Mouse (Mus musculus) urinary bladder, postnatal 10 days (tissue): ENCODE measurements around the gene Atf6b.

Experiments
- DNase-seq: peaks from one replicate; pipeline ENCODE4 v3.0.0; 2022; ENCODE audit warnings: low spot score

Gene Atf6b

DNA sequence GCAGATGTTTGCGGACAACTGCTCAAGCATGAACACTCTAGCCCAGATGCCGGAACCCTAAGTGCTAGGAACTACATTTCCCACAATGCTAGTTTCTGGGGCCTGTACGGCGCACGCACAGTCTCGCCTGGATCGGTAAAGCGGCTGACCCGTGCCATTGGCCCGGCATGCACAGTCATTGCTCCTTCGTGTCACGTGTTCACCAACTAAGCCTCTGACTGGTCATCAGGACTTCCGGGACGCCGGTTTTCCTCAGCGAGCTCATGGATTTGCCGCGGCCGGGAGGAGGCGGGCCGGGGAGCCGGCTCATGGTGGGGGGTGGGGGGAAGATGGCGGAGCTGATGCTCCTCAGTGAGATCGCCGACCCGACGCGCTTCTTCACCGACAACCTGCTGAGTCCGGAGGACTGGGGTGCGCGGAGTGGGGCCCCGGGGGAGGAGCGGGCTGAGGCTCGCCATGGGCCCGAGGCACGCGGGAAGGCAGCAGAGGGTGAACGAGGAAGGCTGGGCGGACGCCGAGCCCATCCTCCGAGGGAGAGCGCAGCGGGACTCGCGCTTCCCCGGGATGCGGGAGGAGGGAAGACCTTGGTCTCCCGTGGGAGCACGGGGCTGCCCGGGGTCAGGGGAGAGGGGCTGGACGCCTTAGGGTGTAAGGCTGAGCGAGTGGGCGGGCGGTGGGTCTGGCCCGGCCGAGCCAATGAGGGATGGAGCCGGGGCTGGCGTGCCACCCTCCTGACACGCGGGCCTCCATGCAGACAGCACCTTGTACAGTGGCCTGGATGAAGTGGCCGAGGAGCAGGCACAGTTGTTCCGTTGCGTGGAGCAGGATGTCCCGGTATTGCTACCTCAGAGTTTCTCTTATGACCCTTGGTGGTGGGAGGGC is at the start of gene Atf6b:
TSS of gene Atf6b (plus strand) at position 241 of the 882 bp plus-strand sequence.
- peak; percentile 85 for DNase-seq

DNA sequence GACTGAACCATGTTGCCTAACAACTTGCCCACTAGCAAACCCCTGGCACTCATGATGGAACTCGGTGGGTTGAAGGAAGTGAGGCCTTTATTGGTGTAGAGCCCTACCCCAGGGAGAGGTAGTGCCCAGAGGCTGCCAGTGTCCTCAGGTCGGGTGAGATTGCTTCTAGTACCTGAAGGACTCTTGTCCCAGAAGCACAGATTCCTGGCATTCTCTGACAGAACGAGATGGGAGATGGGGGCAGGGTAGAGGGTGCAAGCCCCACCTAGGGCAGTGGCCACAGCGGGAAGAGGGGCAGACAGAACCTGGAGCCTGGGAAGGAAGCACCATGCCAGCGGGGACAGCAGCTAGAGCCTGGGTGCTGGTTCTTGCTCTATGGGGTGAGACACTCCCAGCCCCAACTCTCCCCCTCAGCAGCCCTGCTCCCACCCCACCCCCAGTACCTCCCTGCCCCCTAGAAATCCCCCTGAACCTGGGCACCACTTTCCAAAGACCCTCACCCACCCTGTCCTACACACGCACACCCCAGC is 49.3 kb upstream of the Atf6b start, which contains the start of gene Ager:
TSS of gene Ager (plus strand) at position 297 of the 530 bp plus-strand sequence.
- no peak for DNase-seq

DNA sequence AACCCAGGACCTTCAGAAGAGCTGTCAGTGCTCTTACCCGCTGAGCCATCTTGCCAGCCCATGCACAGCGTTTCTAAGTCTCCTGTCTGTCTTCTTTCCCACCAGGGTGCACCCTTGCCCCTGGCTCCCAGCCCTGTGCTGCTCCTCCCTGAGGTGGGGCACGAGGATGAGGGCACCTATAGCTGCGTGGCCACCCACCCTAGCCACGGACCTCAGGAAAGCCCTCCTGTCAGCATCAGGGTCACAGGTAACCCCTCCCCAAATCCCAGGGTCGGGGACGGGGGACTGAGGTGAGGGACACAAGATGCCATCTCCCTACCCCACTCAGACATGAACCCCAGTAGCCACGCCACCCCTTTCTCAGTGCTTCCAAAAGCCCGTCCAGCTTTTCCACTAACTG is 47.1 kb upstream of the Atf6b start:
- DNase-seq = no peak

GRCm38 (mm10) chr17:34601796-34602195 is 45.1 kb upstream of the Atf6b start:
- DNase-seq = no peak

DNA sequence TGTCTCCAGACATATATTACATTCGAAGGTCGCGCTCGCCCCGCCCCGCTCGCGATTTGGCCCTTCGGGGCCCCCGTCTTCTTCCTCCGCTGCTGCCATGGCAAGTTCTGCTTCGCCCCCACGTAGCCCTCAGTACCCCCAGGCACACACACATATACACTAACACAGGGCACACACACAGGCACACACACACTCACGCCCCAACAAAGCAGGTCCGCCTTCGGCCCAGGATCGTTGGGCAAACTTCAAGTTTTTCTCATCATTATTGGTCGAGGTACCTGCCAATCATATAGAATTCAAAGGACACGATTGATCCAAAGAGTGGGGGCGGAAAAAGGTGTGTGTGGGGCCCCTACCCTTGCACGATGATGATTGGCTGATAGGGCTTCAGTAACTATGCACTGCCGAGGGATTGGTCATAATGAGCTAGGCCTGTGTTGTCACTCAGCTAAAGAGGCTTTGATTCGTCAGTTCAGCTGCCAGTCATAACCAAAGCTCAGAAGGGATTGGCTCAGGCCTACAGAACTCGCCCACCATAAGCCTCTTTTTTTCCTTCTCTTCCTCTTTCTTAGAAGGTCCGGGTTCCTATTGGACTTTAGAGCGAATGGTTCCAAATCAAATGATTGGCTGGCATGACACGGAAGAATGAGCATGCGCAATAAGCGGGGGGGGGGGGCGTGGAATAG is 43.4 kb upstream of the Atf6b start, which contains the start of gene Rnf5:
TSS of gene Rnf5 (minus strand) at position 316 of the 686 bp plus-strand sequence.
- peak; percentile 93 for DNase-seq

DNA sequence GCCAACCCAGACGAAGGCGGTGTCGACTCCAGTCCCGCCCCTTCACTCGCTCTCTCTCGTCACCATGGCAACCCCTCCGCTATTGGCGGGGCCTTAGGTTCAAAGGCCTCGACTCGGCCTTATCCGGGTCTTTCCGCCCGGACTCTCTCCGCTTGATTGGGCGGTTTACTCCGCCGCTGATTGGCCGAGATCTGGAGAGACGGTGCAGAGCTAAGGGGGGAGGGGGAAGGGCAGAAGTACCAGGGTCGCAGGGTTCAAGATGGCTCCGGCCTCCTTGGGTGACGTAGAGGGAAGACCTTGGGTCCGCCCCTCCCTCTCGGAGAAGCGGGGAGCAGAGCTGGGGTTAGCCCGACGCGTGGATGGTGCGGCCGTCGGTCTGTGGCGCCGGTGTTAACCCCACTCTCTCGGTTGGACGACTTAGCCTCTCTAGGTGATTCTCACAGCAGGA is 42.9 kb upstream of the Atf6b start, which contains the start of gene Agpat1:
TSS of gene Agpat1 (plus strand) at position 202 of the 448 bp plus-strand sequence.
- peak; percentile 97 for DNase-seq

- DNase-seq = no peak
Measured at GRCm38 (mm10) chr17:34604511-34605237, 42.3 kb upstream of the Atf6b start.

GRCm38 (mm10) chr17:34605609-34606008 is 41.3 kb upstream of the Atf6b start:
- DNase-seq = peak; percentile 87

GRCm38 (mm10) chr17:34606186-34607039 is 40.5 kb upstream of the Atf6b start:
- no peak for DNase-seq

- no peak for DNase-seq
Measured at GRCm38 (mm10) chr17:34607997-34608396, 38.9 kb upstream of the Atf6b start.

GRCm38 (mm10) chr17:34611050-34611449 is 35.9 kb upstream of the Atf6b start:
- DNase-seq = no peak

- DNase-seq = no peak
Measured at GRCm38 (mm10) chr17:34613054-34613645, 33.8 kb upstream of the Atf6b start.

DNA sequence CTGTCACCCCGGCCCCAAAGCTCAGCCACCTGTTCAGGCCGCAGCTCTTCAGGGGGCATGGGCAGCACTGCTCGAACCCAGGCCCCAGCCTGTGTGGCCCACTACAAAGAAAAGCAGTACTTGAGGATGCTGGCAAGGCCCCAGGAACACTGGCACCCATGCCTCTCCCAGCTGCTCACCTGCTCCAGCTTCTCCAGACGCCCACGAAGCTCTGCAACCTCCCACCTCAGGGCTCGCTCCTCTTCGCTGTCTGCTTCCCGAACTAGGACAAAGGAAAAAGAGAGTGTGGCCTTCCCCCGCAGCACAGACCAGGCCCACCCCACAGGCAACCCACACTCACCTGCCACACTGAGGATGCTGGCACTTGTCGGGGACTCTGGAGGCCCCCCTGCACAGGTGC is 33.1 kb upstream of the Atf6b start:
- DNase-seq = no peak

GRCm38 (mm10) chr17:34615871-34616270 is 31.1 kb upstream of the Atf6b start, which contains the start of gene Egfl8:
Egfl8 (minus strand) TSS chr17:34615971.
- DNase-seq = no peak

GRCm38 (mm10) chr17:34618999-34619398 is 27.9 kb upstream of the Atf6b start:
- no peak for DNase-seq

DNA sequence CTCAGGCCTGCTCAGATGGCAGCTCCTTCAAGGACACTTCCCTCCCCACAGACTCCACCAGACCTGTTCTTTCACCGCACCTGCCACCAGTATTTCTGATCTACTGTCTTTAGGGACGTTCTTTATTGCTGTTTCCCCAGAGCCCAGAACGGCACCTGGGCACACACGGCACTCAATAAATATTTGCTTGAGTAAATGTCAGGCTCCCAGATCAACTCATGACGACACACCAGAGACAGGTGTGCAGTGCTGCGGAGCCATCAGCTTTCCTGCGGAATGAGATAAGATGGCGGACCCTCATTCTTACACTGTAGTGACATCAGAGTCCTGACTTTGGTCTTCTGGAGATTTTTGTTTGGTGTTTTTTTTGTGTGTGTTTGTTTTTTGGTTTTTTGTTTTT is 25.9 kb upstream of the Atf6b start:
- DNase-seq = no peak

GRCm38 (mm10) chr17:34623161-34623560 is 23.8 kb upstream of the Atf6b start:
- DNase-seq = no peak

- DNase-seq = no peak
Measured at GRCm38 (mm10) chr17:34624981-34625380, 22.0 kb upstream of the Atf6b start.

GRCm38 (mm10) chr17:34626062-34626772 is 20.7 kb upstream of the Atf6b start:
- DNase-seq = no peak

GRCm38 (mm10) chr17:34626773-34627092 is 20.2 kb upstream of the Atf6b start:
- DNase-seq = no peak
